Mouse (Mus musculus) liver, adult 2 months (tissue): ENCODE data around the gene Prpf6.

Experiments
- CTCF ChIP-seq: fragments of 200-500 bp; IDR thresholded peaks from 2 replicates; pipeline ENCODE4 v1.5.1; 2011; ENCODE audit warnings: low read depth, low read length, control low read depth
- POLR2A ChIP-seq: fragments of 200-500 bp; IDR thresholded peaks from 2 replicates; pipeline ENCODE4 v1.6.1; 2011; ENCODE audit warnings: low read length, control low read depth; ENCODE audit not compliant: insufficient read depth; ENCODE audit errors: extremely low read depth

GRCm38 (mm10) chr2:181635865-181636264 is 44.2 kb downstream of the Prpf6 start:
- TF ChIP-seq CTCF (no peak), POLR2A (no peak)
